Mouse (Mus musculus) kidney, postnatal 4 days (tissue): ENCODE results near the gene Sntb2.

ENCODE experiments used
- DNase-seq, 2 experiments: peaks; one replicate each; pipeline ENCODE4 v3.0.0; 2021; ENCODE audit warnings: mixed read lengths in 2 of 2

Sntb2 gene

DNA sequence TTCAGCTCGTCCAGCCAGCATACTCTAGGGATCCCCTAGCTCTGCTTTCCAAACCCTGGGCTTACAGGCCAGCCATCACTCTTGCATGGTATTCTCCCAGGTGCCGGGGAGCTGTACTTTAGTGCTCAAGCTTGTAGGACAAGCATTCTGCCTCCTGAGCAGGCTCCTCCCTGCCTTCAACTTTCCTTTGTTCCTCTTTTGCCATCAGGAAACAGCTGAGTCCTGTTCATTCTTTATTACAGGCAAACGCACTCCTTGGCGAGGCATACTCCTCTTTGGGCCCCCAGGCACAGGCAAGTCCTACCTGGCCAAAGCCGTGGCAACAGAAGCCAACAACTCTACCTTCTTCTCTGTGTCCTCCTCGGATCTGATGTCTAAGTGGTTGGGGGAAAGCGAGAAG, 105.1 kb downstream of the Sntb2 start:
- no peak for DNase-seq

DNA sequence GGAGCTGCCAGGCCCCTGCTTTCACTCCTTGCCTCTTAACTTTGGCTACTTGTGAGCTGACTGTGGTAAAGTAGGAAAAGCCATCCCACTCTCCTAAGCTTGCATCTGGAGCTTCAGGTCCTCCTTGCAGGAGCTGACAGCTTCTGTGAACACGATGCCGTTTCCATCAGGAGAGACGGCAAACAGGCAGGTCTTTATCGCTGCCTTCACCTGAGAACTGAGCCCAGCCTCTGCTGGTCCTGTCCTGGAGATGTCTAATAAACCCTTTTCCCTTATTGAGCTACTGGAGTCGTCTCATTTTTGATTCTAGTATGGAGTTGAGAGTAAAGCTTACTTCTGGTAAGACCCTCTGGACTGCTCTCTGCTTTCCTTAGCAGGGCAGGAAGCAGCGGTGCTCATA, 109.9 kb downstream of the Sntb2 start:
- no peak for DNase-seq

DNA sequence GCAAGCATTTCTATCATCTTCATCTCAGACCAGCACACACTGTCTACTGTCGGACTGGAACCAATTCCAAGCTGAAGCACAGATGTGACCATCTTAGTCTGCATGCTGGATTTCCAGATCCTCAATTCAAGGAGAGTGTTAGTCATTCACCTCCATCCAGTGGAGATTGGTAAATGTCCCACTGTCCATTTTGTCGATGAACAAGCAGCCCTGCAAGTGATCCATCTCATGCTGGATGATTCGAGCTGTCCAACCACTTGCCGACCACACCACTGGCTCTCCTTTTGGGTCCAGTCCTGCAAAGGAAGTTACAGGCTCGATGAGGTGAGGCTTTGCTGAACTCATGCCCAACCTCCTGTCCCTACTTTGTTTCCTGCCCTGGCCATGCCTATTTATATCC, 111.4 kb downstream of the Sntb2 start:
- DNase-seq = no peak

DNA sequence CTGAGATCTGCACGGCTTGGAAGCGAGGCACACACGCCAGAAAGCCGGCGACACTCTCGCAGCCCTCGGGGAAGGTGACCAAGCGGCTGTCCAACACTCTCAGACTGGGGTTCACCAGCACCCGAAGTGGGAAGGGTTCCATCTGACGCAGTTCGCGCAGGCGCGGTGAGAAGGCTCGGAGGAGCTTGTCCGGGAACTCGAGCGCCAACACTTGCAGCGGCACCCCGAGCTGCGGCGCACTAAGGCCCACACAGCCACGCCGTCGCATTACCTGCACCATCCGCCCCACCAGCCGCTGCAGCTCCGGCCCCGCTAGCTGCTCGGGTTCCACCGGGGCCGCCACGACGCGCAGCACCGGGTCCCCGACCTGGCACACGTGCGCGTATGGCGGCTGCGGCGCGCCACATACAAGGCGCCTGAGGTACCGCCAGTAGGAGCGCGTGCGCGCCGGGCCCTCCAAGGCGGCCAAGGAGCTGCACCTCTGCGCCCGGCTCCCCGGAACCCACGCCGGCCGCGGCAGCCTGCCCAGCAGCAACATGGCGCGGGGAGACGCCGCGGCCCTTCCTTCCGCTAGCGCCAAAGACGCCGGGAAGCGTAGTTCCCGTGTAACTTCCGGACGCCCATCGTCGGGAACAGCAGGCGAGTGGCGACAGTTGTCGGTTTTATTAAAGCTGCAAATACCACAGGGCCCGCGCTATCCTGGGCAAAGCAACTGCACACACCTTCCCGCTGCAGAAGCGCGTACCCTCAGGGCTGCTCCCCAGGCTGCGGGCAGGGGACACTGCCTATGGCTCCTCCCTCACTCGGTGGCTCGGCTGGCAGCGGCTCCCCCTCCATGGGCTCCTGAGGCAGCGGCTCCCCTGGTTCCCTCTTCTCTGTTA, 112.8 kb downstream of the Sntb2 start, which contains the start of gene Pdf:
Pdf (minus strand) TSS at position 554 of the 881 bp plus-strand sequence.
- peak; percentile 87 to 92 for DNase-seq

DNA sequence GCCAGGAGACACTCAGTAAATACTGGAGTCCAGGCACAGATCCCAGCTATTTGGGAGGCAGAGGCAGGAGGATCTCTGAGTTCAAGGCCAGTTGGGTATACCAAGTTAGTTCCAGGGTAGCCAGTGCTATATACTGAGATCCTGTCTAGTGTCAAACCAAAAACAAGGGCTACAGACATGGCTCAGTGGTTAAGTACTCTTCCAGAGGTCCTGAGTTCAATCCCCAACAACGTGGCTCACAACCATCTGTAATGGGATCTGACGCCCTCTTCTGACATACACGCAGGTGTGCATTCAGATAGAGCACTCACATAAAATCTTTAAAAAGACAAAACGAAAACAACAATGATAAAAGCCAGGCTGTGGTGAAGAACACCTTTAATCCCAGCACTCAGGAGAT, 113.9 kb downstream of the Sntb2 start:
- DNase-seq = no peak

DNA sequence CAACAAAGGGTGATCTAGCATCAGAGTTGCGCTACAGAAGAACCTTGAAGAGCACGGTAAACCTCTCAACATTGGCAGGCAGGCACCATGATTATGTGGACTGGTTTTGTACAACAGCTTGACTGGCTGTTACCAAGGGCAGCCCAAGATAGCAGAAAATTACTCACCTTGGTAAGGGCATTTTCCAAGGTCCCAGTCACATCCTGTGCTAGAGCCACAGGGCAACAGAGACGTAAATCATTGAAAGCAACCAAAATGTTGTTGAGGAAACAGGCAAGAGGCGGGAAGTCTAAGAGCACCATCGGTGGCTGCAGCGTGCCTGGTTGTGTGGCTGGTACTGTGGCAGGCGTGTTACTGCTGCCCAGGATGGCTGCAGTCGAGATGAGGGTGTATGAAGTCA, 116.5 kb downstream of the Sntb2 start:
- DNase-seq = no peak

DNA sequence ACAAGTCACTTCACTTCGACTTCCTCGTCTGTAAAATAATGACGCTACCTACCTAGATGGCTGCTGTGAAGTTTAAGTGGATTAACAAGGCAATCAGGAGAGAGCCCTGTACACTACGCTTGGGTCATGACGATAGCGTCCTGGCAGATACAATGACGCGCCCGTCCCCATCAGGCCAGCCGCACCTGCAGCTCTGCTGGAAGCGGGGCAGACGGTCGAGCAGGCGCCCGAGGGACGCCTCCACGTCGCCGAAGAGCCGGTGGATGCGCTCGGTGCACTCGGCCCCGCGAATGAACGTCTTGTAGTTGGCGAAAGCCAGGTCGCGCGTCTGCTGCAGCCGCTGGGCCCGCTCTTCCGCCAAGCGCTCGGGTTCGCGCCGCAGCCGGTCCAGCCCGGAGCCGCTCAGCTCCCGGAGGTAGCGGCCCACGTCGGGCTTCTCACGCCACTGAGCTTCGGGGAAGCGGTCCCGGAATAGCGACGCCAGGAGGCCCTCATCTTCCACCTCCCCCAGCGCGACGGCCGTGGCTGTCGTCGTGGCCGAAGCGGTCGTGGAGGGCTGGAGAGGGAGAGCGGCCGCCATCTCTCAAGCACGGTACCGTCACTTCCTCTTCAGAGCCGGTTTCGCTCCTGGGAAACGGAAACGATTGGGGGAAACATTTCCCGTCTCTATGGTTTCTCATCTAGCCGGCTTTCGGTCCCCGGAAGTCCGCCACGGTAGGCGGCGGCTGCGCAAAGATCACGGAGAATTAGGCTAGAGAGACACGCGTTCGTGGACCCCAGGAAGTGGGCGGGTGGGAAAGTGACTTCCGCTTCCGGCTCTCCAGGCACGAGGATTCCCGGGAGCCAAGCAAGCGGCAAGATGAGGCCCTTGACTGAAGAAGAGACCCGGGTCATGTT, 120.8 kb downstream of the Sntb2 start, which contains the start of the genes Cog8 and Nip7:
Cog8 (minus strand) TSS at position 614 of the 897 bp plus-strand sequence.
Nip7 (plus strand) TSS at position 802 of the 897 bp plus-strand sequence.
- peak; percentile 94 to 97 for DNase-seq

DNA sequence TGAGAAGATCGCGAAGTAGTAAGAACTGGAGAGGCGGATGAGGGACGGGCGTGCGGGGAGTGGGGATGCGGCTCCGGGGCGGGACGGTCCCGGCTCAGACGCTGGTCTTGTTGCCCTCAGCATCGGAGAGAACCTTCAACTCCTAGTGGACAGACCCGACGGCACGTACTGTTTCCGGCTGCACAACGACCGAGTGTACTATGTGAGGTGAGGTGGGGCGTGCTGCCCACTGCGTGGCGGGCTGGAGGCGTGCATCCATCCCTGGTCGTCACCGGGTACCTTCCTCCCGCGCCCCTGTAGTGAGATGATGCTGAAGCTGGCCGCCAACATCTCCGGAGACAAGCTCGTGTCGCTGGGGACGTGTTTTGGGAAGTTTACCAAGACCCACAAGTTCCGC, 121.4 kb downstream of the Sntb2 start:
- DNase-seq = no peak

DNA sequence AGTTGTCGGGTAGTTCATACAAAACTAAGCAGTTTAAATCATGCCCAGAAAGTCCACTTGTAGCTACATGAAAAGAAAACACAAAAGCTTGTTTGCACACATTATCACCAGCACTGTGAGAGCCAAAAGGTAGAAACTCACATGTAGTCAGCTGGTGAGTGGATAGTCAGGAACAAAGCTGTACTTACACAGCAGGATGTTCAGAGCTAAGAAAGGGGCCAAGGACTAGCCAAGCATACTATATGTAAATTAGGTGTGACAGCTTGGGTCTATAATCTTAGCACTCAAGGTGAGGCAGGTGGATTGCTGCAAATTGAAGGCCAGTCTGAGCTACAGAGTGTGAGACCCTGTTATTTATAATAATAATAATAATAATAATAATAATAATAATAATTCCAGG, 127.1 kb downstream of the Sntb2 start:
- DNase-seq = no peak

DNA sequence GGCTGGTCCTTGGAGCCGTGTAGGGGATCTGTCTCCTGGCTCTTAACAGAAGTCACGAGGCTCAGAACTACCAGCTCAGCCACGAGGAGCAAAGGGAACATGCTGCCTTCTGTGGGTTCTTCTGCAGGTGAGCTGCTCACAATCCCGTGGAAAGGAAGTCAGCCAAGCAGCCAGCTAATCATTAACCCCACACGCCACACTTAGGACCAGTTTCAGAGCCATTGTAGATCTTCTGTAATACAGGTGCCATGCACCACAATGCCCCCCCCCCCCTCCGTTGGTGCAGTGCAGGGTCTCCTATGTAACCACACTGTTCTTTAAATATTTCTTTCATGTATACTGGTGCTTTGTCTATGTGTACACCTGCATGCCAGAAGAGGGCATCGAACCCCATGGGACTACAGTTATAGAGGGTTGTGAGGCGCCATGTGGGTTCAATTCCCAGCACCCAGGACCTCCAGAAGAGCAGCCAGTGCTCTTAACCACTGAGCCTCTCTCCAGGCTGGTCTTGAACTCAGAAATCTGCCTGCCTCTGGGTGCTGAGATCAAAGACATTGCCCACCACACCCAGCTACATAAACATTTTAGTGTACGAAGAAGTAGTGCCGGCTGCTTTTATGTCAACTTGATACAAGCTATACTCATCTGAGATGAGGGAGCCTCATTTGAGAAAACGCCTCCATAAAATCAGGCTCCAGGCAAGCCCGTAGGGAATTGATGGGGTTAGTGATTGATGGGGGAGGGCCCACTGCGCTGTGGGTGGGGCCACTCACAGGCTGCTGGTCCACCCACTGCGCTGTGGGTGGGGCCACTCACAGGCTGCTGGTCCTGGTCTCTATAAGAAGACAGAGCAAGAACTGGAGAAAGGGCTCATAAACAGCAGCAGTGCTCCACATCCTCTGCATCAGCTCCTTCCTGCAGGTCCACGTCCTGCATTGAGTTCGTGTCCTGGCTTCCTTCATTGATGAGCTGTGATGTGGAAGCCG, 130.3 kb downstream of the Sntb2 start, which contains the start of gene Tmed6:
Tmed6 (minus strand) TSS at position 134 of the 986 bp plus-strand sequence.
- DNase-seq = peak; percentile 65 to 79
